22 mouse cellular contexts compared by ENCODE assay signal in genomic region chr8:124463111-124463510, GRCm38 (mm10). TPM values are rescaled to one million over a fixed set of nuclear protein-coding genes. Genes with fewer than 3 reads are reported as not detected.
DNase-seq lines count a peak whose midpoint lies in the region; ATAC-seq and TF ChIP-seq lines count a peak whose summit lies in the region.
"Had no signal": no experiment of that assay in that cellular context is flagged by ENCODE, and none has a peak within 500 bp of the region (broad histone marks: within the 10 kb centered on the region; RNA-seq: fewer than 3 reads in every experiment).

No protein-coding gene starts in this region.

- no peak overlapping the region for H3K4me3 ChIP-seq in embryonic facial prominence, embryonic 14.5 days (ENCODE audit: low read depth, low read length)
- no peak overlapping the region for H3K4me3 ChIP-seq in embryonic facial prominence, embryonic 10.5 days
- H3K4me3 ChIP-seq in left cerebral cortex, adult 2 months, result no peak overlapping the region
- no peak overlapping the region for H3K4me3 ChIP-seq in bone marrow macrophage, adult 2 months (ENCODE audit: insufficient read depth, low read length)
- H3K4me3 ChIP-seq in lung, adult 2 months (replicated peaks; ENCODE audit: extremely low read depth, low read depth, low read length), result no peak overlapping the region
- H3K4me3 ChIP-seq: heart, embryonic 12.5 days had no signal

- TF ChIP-seq POLR2A in bone marrow macrophage, adult 2 months (IDR thresholded peaks at IDR 0.05; ENCODE audit: borderline replicate concordance, low read depth, low read length), result no peak
- no peak for TF ChIP-seq POLR2A in lung, adult 2 months (IDR thresholded peaks at IDR 0.05; ENCODE audit: borderline replicate concordance, extremely low read depth, low read depth, low read length)

- H3K4me1 ChIP-seq in embryonic facial prominence, embryonic 14.5 days (ENCODE audit: control insufficient read depth, insufficient read depth, low read length), result no peaks in the 10 kb centered on the region
- 0 out of 2 replicates have a peak, but pooled peaks cover 2% of the 10 kb centered on the region for H3K4me1 ChIP-seq in embryonic facial prominence, embryonic 10.5 days
- H3K4me1 ChIP-seq in bone marrow macrophage, adult 2 months (ENCODE audit: control insufficient read depth, insufficient read depth, low read length), result peaks cover 17% of the 10 kb centered on the region
- H3K4me1 ChIP-seq in lung, adult 2 months (ENCODE audit: control insufficient read depth, insufficient read depth, low read length), result no peaks in the 10 kb centered on the region

- H3K36me3 ChIP-seq in embryonic facial prominence, embryonic 14.5 days (ENCODE audit: control insufficient read depth, insufficient read depth, low read length), result no peaks in the 10 kb centered on the region
- H3K36me3 ChIP-seq in embryonic facial prominence, embryonic 10.5 days (replicated peaks), result no peaks in the 10 kb centered on the region
- H3K36me3 ChIP-seq: heart, embryonic 12.5 days had no signal

- H3K27me3 ChIP-seq in embryonic facial prominence, embryonic 14.5 days (replicated peaks; ENCODE audit: control insufficient read depth, insufficient read depth, low read length), result 0 out of 2 replicates have a peak, but pooled peaks cover 4% of the 10 kb centered on the region
- no peaks in the 10 kb centered on the region for H3K27me3 ChIP-seq in embryonic facial prominence, embryonic 10.5 days (replicated peaks; ENCODE audit: low read depth, poor library complexity, severe bottlenecking)

- no peak; the same call in 1 of the 2 replicates for TF ChIP-seq CTCF in left cerebral cortex, adult 2 months (IDR thresholded peaks at IDR 0.05)
- TF ChIP-seq CTCF in bone marrow macrophage, adult 2 months (IDR thresholded peaks at IDR 0.05; ENCODE audit: low read depth, low read length), result no peak
- TF ChIP-seq CTCF in lung, adult 2 months (IDR thresholded peaks at IDR 0.05; ENCODE audit: insufficient read depth, low read length), result no peak

- DNase-seq in embryonic facial prominence, embryonic 14.5 days (ENCODE audit: low spot score), result peak; percentile 5
- no peak for DNase-seq in embryonic facial prominence, embryonic 10.5 days (ENCODE audit: low spot score)
- no peak for DNase-seq in left cerebral cortex, adult 2 months (ENCODE audit: extremely low spot score in 1 of 2, low spot score in 2 of 2)
- no peak for DNase-seq in left cerebral cortex, adult 8-10 months (ENCODE audit: low spot score in 2 of 2)
- no peak for DNase-seq in lung, postnatal 36 days
- DNase-seq in lung, adult 2 months, result no peak
- DNase-seq: adrenal gland, adult 8-10 months; B cell, adult 2 months; cerebellum, adult 8-10 months; heart, postnatal 4 days; kidney, adult 8-10 months; kidney, postnatal 36 days; layer of hippocampus, postnatal 36 days; lung, postnatal 14 days; thymus, postnatal 14 days had no signal

- no peaks in the 10 kb centered on the region for H3K9me3 ChIP-seq in embryonic facial prominence, embryonic 14.5 days (ENCODE audit: control insufficient read depth, low read length)
- no peaks in the 10 kb centered on the region for H3K9me3 ChIP-seq in embryonic facial prominence, embryonic 10.5 days
- H3K9me3 ChIP-seq: heart, embryonic 12.5 days had no signal

- no peak overlapping the region for H3K9ac ChIP-seq in embryonic facial prominence, embryonic 14.5 days (ENCODE audit: low read depth, low read length)
- H3K9ac ChIP-seq: heart, embryonic 12.5 days had no signal

- intact Hi-C loops in left cerebral cortex, adult 2 months (cut with DNase I), result loop anchor here (2.0 kb wide), 1 partner anchor 46 kb away; no protein-coding TSS in a partner anchor

- WGBS in embryonic facial prominence, embryonic 14.5 days, result 27% methylated on average over 4 of the region's 4 CpGs
- WGBS in embryonic facial prominence, embryonic 10.5 days, result 44% methylated on average over 4 of the region's 4 CpGs
- WGBS in lung, adult 2 months, result 26% methylated on average over 4 of the region's 4 CpGs

- no peak for ATAC-seq in embryonic facial prominence, embryonic 14.5 days (ENCODE audit: low read depth)
- ATAC-seq in frontal cortex, adult (ENCODE audit: low TSS enrichment), result peak; percentile 58
- ATAC-seq: forebrain, embryonic 16.5 days; inflammation-experienced regulatory T-cells, adult 6 months had no signal

- no peak overlapping the region for H3K27ac ChIP-seq in embryonic facial prominence, embryonic 14.5 days (replicated peaks; ENCODE audit: low read depth, low read length)
- H3K27ac ChIP-seq in embryonic facial prominence, embryonic 10.5 days (replicated peaks), result no peak overlapping the region
- peak overlapping the region; percentile 83 for H3K27ac ChIP-seq in left cerebral cortex, adult 2 months
- peak overlapping the region; percentile 23 for H3K27ac ChIP-seq in bone marrow macrophage, adult 2 months (ENCODE audit: insufficient read depth, low read depth, low read length)

- no peak overlapping the region for H3K4me2 ChIP-seq in embryonic facial prominence, embryonic 14.5 days (ENCODE audit: low read depth, low read length)
- H3K4me2 ChIP-seq: heart, embryonic 12.5 days had no signal

RNA-seq across cellular contexts. Expression of gene Pgbd5, which starts 23.7 kb away (rescaled TPM):
- 2.6 and 3.3 TPM in 2 replicates for polyA plus RNA-seq in embryonic facial prominence, embryonic 14.5 days (2014; fragmentation: Nextera tagmentation; extraction: Ambion mirVana)
- polyA plus RNA-seq in embryonic facial prominence, embryonic 10.5 days (2016; fragmentation: Nextera tagmentation; extraction: Ambion mirVana), result 1.1 and 1.3 TPM in 2 replicates
- 100 to 1,000 TPM; 208 to 221 TPM for total RNA-seq in left cerebral cortex, adult 2 months (2021)
- 100 to 1,000 TPM; 179 to 198 (median 184) TPM for total RNA-seq in left cerebral cortex, adult 8-10 months (2022)
- not detected in 2 replicates for polyA plus RNA-seq in bone marrow macrophage, adult 2 months (2012; ENCODE audit: insufficient read depth, insufficient read length, missing spikeins)
- 0.46 and 0.48 TPM in 2 replicates for polyA plus RNA-seq in lung, adult 2 months (2012; rRNA removed)
- total RNA-seq: granulocyte monocyte progenitor cell, adult 5-6 weeks; megakaryocyte-erythroid progenitor cell, adult 5-6 weeks had no signal
- polyA plus RNA-seq: inflammation-experienced regulatory T-cells, adult 6 months had no signal

RNA-seq across cellular contexts. Expression of gene Cog2, which starts 57.5 kb away (rescaled TPM):
- polyA plus RNA-seq in embryonic facial prominence, embryonic 14.5 days (2014; fragmentation: Nextera tagmentation; extraction: Ambion mirVana), result 36.6 and 39.0 TPM in 2 replicates
- 41.8 and 41.9 TPM in 2 replicates for polyA plus RNA-seq in embryonic facial prominence, embryonic 10.5 days (2016; fragmentation: Nextera tagmentation; extraction: Ambion mirVana)
- 10 to 100 TPM; 35.1 to 46.5 TPM for total RNA-seq in left cerebral cortex, adult 2 months (2021)
- 10 to 100 TPM; 43.2 to 49.2 (median 45.7) TPM for total RNA-seq in left cerebral cortex, adult 8-10 months (2022)
- polyA plus RNA-seq in bone marrow macrophage, adult 2 months (2012; ENCODE audit: insufficient read depth, insufficient read length, missing spikeins), result 19.4 and 23.7 TPM in 2 replicates
- 14.5 and 17.9 TPM in 2 replicates for polyA plus RNA-seq in lung, adult 2 months (2012; rRNA removed)

Comparison
In these comparisons a context has a peak if more than half of its experiments do, and no peak if none do; other contexts are left out.
1. H3K27ac ChIP-seq: peak in left cerebral cortex, adult 2 months (single experiment) and bone marrow macrophage, adult 2 months (single experiment); none in embryonic facial prominence, embryonic 14.5 days (single experiment) and embryonic facial prominence, embryonic 10.5 days (single experiment).